Mouse (Mus musculus) lung, postnatal 10 days (tissue): ENCODE data around the gene Shc3.

ENCODE experiments used
- DNase-seq: peaks from one replicate; pipeline ENCODE4 v3.0.0; 2021

Shc3 gene

DNA sequence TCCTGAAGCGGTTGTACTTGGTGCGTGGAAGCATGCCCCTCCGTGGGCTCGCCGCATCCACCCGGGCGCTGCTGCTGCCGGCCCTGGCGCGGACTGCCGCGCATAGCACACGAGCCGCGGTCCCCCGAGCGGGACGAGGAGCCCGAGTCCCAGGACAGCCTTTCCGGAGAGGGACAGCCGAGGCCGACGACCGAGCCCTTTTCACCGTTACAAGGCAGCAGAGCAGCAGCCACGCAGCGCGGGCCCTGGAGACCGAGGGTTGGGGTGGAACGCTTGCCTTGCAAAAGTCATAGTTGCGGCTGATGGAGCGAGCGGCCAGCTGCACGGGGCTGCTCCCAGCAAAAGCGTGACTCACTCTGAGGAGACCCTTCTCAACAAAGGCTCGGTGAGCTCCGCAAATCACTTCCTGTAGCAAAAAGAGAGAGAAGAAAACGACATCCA, 1.8 kb downstream of the Shc3 start:
- no peak for DNase-seq

- DNase-seq, result no peak
These were observed 2.2 kb downstream of the Shc3 start for GRCm38 (mm10) chr13:51567078-51567395.

DNA sequence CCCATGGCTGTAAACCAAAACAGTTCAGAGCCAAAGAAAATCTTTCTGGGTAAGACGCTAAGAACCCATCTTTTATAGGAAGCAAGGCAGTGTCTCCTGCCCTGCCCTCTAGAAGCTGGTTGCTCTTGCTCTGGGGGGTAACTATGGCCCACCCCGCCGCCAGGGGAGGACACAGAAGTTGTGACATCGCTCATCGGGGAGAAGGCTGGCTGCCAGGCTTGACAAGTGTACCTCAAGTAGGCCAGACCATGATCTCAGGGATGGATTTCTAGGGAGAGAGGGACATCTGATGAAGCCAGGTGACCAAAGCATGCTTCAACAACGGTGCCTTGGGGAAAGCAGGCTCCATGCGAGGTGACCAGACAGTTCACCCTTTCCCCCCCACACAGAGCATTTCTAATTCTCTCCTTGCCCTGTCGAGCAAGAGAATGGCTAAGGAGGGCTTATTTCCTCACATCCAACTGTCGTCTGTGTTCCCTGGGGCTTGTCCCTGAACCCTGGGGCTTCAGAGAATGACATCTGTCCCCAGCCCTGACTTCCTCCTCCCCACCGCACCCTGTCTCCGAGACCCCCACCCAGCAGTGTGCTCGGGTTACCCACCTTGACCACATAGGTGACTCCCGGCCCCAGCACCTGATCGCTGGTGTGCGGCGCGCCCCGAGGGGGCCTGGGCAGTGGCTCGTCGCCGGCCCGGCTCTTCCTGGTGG, 2.7 kb downstream of the Shc3 start:
- no peak for DNase-seq

DNA sequence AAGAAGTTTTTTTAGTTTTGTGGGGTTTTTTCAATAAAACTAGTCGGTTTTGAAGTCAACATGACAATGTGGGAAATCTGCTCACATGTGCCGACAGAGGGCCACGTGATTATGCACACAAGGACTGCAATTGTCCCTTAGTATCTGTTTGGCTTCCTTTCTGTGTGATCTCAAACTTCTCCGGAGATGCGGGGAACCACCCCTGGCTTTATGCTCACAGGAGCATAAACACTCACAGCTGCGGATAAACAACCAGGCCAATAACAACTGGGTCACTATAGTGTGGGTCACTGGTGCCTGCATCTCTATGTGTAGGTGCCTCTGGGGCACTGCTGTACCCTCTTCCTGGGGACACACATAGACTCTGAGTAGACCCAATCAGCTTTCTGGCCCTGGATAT, 4.5 kb downstream of the Shc3 start:
- no peak for DNase-seq

- no peak for DNase-seq
These were observed 15.9 kb downstream of the Shc3 start for GRCm38 (mm10) chr13:51553343-51553742.

- no peak for DNase-seq
These were observed 17.0 kb downstream of the Shc3 start for GRCm38 (mm10) chr13:51552233-51552632.

DNA sequence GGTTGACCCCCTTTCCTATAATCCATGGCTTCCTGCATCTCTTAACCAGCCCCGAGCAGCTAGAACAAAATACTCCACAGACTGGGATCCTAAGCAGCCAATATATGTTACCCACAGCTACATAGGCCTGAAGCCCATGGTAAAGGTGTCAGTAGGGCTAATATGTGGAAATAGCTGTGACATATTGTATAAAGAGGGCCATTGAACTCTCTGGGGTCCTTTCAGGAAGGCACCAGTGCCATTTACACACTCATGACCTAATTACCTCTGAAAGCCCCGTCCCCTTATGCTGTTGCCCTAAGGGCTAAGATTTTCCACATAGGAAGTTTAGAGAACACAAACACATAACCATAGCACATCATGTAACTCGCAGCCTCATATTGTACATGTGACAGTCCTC, 17.4 kb downstream of the Shc3 start:
- DNase-seq, result no peak

DNA sequence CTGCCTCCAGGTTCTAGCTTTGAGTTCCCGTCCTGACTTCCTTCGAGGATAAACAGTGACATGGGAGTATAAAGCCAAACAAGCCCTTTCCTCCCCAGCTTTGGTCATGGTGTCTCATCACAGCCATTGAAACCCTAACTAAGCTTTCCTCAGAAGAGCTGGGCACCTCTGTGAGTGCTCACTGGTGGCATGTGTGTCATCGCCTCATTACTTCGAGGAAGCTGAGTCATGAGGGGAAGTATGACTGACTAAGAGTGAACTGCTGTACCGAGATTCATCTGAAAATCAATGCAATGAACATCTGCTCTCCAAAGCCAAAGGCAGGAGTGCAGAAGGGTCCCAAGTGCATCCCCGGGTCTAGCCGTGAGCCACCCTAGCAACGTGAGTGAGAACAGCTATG, 29.4 kb downstream of the Shc3 start:
- DNase-seq, result no peak

- DNase-seq, result no peak
These were observed 33.9 kb downstream of the Shc3 start for GRCm38 (mm10) chr13:51535326-51535725.

DNA sequence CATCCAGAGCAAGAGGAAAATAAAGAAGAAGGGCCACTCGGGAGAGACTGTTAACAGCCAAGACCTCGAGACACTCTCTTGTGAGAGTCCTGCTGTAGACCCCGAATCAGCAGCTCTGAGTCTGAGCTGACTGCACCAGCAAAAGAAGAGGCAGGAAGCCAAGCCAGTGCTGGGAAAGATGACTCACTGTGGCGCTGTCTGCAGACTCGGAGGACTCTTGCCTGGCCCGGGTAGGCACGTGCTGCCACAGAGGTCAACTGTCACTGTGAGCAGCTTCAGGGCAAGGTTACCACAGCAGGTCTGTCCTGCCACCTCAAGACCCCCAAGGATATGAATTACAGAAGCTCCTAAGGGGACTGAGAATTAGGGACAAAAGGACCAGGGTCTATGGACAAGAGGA, 42.7 kb downstream of the Shc3 start:
- peak; percentile 27 for DNase-seq

- DNase-seq, result no peak
These were observed 44.9 kb downstream of the Shc3 start for GRCm38 (mm10) chr13:51524316-51524715.

DNA sequence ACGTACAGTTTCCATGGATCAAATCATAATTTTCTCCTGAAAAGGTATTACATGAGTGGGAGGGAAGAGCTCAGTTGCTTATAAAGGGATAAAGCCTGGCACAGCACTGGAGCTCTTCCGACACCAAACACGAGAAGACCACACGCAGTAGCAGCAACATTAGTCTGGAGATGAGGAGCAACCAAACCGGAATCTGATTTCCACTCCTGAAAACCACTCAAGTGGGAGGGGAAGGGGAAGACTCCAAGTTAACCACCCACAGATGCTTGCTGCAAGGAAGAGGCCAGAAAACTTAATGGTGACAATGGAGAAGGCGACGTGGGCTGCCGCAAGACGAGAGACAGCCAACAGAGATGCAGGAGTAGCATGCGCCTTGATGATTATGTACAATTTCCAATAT, 45.9 kb downstream of the Shc3 start:
- no peak for DNase-seq

DNA sequence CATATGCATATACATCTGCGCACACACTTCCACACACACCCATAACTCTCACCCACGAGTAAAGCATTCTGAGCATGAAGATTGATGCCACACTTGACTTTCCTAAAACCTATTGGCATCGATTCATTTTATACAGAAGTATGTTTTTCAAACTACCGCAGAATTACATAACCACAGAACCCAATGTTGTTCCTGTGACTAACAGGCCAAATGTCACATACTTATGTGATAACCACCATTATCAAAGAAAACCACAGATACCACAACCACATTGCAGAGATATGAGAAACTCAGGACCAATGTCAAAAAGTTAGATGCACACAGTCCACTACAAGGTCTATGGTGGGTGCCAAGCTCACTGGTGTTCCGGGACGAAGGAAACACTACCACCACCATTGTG, 50.3 kb downstream of the Shc3 start:
- DNase-seq, result no peak

DNA sequence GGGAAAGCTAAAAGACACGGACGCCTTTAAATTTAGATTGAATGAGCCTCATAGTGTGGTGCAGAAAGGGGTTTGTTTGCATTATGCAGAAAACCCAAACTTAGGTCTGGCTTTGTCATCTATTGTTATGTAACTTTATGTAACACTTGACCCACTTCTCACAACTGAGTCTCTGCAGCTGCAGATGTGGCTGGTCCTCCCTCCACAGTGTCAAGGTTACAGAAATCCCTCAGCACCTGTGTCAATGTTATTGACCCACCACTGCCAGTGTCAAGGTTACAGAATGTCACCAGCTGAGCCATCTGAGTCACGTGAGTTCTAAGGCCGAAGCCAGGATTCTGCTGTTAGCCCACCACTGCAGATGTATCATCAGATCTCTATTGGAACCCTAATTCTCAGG, 51.3 kb downstream of the Shc3 start:
- no peak for DNase-seq

DNA sequence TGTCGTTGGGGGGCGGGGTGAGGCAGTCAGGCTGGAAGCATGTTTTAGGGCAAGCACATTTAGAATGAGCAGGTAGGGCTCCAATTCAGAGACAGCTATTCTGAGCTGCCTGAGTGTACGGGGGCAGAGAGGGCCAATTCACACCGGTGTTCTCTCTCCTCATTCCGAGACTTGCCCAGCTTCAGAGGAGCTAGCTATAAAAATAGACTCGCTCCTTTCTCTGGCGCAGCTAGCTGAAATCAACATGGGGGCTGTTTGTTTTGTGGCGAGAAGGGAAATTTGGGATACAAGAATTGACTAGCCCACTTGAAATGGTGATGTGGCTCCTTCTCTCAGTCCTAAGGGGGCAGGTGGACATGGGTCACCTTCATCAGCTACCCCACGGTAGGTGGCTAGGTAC, 60.4 kb downstream of the Shc3 start:
- DNase-seq, result no peak

- no peak for DNase-seq
These were observed 63.5 kb downstream of the Shc3 start for GRCm38 (mm10) chr13:51505711-51506110.

- DNase-seq, result no peak
These were observed 69.5 kb downstream of the Shc3 start for GRCm38 (mm10) chr13:51499769-51500168.

DNA sequence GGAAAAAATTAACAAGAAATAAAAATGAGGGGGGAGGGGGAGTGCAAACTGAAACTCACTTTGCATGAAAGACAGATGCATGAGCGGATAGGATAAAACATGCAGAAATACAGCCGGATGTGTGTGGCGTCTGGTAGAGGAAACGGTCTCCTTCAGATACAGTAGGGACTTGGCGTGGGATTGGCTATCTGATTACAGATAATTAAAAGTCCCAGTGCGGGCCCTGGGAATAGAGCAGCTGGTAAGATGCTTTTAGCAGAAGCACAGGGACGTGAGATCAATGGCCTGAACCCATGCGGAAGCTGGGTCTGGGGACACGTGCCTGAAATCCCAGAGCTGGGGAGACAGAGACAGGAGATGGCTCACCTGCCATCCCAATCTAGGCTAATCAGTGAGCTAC, 75.5 kb downstream of the Shc3 start:
- no peak for DNase-seq

GRCm38 (mm10) chr13:51491649-51492435, 77.4 kb downstream of the Shc3 start:
- DNase-seq, result no peak

- no peak for DNase-seq
These were observed 79.0 kb downstream of the Shc3 start for GRCm38 (mm10) chr13:51490195-51490594.

GRCm38 (mm10) chr13:51488945-51489344, 80.3 kb downstream of the Shc3 start:
- DNase-seq, result no peak

GRCm38 (mm10) chr13:51485291-51485690, 83.9 kb downstream of the Shc3 start:
- DNase-seq, result no peak

DNA sequence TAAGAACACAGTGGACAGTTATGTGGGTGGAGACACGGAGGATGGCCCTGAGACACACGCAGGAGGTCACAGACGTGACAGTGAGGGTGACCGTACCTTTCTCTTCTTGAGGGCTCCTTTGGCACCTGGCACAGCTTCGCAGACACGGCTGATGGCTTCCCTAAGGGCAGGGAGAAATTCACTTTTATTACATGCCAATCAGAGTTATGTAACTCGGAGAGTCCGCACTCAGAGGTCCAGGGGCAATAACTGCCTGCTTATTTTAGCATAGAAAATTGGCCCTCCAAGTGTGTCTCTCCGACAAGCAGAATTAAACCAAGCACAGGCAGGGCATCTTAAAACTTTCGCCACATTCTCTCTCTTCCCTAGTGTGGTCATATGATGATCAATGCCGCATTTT, 86.4 kb downstream of the Shc3 start:
- no peak for DNase-seq

- DNase-seq, result no peak
These were observed 88.7 kb downstream of the Shc3 start for GRCm38 (mm10) chr13:51480341-51481011.
